8 mouse cellular contexts compared by ENCODE assay signal in the genomic region with DNA sequence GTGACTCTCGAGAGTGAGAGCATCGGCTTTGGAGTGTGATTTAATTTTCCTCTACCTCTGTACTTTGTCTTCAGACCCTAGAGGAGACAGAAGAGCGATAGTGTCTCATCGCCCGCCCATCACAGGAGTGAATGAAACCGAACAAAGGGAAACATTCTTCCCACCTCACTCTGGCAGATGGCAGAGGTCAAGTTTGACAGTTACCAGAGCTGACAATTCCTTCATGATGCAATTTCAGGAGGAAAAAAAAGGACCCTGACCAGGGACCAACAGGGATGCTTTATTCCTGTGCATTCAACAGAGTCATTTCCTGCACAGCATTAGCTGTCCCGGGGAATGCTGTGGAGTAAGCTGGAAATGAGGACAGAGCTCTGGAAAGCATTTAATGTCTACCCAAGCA.
DNase-seq lines count a peak whose midpoint lies in the region; ATAC-seq lines count a peak whose summit lies in the region.
"Had no signal": no experiment of that assay in that cellular context is flagged by ENCODE, and none has a peak within 500 bp of the region (broad histone marks: within the 10 kb centered on the region; RNA-seq: fewer than 3 reads in every experiment).

No protein-coding gene starts in this region.

- H3K27ac ChIP-seq in kidney, embryonic 16.5 days (ENCODE audit: low read length): peak overlapping the region; percentile 9; the same call in 1 of the 2 replicates
- H3K27ac ChIP-seq in kidney, embryonic 15.5 days: no peak overlapping the region
- H3K27ac ChIP-seq in hindbrain, embryonic 12.5 days: peak overlapping the region; percentile 66; the same call in 1 of the 2 replicates

- H3K36me3 ChIP-seq in kidney, embryonic 16.5 days (ENCODE audit: insufficient read depth, low read length): no peaks in the 10 kb centered on the region
- H3K36me3 ChIP-seq in kidney, embryonic 15.5 days: no peaks in the 10 kb centered on the region
- H3K36me3 ChIP-seq in hindbrain, embryonic 12.5 days: no peaks in the 10 kb centered on the region

- H3K4me3 ChIP-seq in kidney, embryonic 16.5 days (ENCODE audit: low read length): no peak overlapping the region
- H3K4me3 ChIP-seq in kidney, embryonic 15.5 days (replicated peaks): no peak overlapping the region
- H3K4me3 ChIP-seq in hindbrain, embryonic 12.5 days: no peak overlapping the region

- no peak overlapping the region for H3K4me2 ChIP-seq in kidney, embryonic 16.5 days (replicated peaks; ENCODE audit: low read depth, low read length)
- no peak overlapping the region for H3K4me2 ChIP-seq in kidney, embryonic 15.5 days
- no peak overlapping the region for H3K4me2 ChIP-seq in hindbrain, embryonic 12.5 days (replicated peaks)

- no peaks in the 10 kb centered on the region for H3K9me3 ChIP-seq in kidney, embryonic 16.5 days (ENCODE audit: low read length)
- H3K9me3 ChIP-seq in kidney, embryonic 15.5 days (replicated peaks): no peaks in the 10 kb centered on the region
- H3K9me3 ChIP-seq in hindbrain, embryonic 12.5 days (replicated peaks): no peaks in the 10 kb centered on the region

- 0 out of 2 replicates have a peak, but pooled peaks cover 7% of the 10 kb centered on the region for H3K4me1 ChIP-seq in kidney, embryonic 16.5 days (ENCODE audit: insufficient read depth, low read length)
- H3K4me1 ChIP-seq in kidney, embryonic 15.5 days: peaks cover 12% of the 10 kb centered on the region
- H3K4me1 ChIP-seq in hindbrain, embryonic 12.5 days: 0 out of 2 replicates have a peak, but pooled peaks cover 2% of the 10 kb centered on the region

- ATAC-seq in kidney, embryonic 16.5 days (ENCODE audit: low FRiP score, low TSS enrichment): no peak
- ATAC-seq in kidney, embryonic 15.5 days (replicated peaks; ENCODE audit: low FRiP score): no peak
- ATAC-seq in hindbrain, embryonic 12.5 days (ENCODE audit: low FRiP score): no peak

- H3K9ac ChIP-seq in kidney, embryonic 16.5 days (replicated peaks; ENCODE audit: low read length): no peak overlapping the region
- no peak overlapping the region for H3K9ac ChIP-seq in kidney, embryonic 15.5 days
- H3K9ac ChIP-seq in hindbrain, embryonic 12.5 days: no peak overlapping the region

- WGBS in kidney, embryonic 16.5 days: 48% methylated on average over 7 of the region's 7 CpGs
- WGBS in kidney, embryonic 15.5 days: 45% methylated on average over 7 of the region's 7 CpGs
- 22% methylated on average over 7 of the region's 7 CpGs for WGBS in hindbrain, embryonic 12.5 days

- no peaks in the 10 kb centered on the region for H3K27me3 ChIP-seq in kidney, embryonic 16.5 days (ENCODE audit: insufficient read depth, low read length)
- no peaks in the 10 kb centered on the region for H3K27me3 ChIP-seq in kidney, embryonic 15.5 days
- no peaks in the 10 kb centered on the region for H3K27me3 ChIP-seq in hindbrain, embryonic 12.5 days

- peak; percentile 20 for DNase-seq in embryo, embryonic 11.5 days (ENCODE audit: low read depth, low spot score)
- peak; percentile 97 for DNase-seq in retina, postnatal 1 day
- DNase-seq in thymus, postnatal 36 days: no peak
- DNase-seq in urinary bladder, postnatal 4 days (ENCODE audit: low spot score in 2 of 2): no peak
- DNase-seq: liver had no signal

Comparison
In these comparisons a context has a peak if more than half of its experiments do, and no peak if none do; other contexts are left out.
1. DNase-seq: peak in embryo, embryonic 11.5 days (single experiment) and retina, postnatal 1 day (single experiment); none in thymus, postnatal 36 days (0 of 2) and urinary bladder, postnatal 4 days (0 of 2).